Mouse (Mus musculus): ENCODE measurements around the gene Ppme1. TPM values are rescaled to one million over a fixed set of nuclear protein-coding genes. Genes with fewer than 3 reads are reported as not detected.

Gene Ppme1
- 67.9 and 96.9 TPM in 2 replicates for polyA plus RNA-seq (2012; rRNA removed; ENCODE audit: low replicate concordance)

DNA sequence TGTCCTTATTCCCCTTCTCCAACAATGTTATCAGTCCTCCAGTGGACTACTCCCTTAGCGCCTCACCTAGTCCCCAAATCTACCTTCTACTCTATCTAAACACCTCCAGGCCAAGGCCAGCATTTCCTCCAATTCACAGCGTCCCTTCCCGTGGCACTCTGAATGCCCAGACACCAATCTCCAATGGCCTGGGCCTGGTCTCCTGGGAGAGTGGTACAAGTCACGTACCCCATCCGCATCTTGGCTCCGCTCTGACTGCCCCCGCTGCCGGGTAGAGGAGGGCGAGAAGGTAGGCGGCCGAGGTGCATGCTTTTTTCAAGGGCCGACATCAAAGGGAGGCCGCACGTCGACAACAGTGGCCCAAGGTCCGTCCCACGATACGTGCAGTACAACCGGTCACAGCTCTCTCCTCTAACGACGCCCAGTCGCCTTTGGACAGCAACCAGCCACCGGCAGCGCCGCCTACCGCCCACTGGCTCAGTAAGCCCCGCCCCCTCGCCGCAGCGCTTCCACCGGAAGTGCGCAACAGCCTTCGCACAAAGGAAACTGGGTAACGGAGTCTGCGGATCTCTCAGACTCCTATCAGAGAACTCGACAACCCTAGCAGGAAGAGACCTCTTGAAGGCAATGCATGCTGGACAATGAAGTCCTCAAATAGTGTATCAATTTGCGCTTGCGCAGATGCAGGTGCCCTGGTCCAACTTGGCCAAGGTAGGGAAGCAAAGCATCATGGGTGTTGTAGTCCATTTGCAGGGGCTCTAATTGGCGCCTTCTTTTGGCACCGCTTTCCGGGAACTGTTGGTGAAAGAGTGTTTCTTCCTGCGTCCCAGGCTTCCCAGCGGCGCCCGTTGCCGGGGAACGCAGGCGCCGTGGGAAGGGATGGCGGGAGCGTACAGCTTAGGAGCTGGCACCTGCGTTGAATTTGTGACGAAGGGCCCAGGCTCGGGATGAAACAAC is at the start of gene Ppme1, which contains the start of gene C2cd3:
Gene Ppme1 (minus strand): TSS at position 813 of the 957 bp plus-strand sequence.
Gene C2cd3 (plus strand): TSS at position 739 of the 957 bp plus-strand sequence.

DNA sequence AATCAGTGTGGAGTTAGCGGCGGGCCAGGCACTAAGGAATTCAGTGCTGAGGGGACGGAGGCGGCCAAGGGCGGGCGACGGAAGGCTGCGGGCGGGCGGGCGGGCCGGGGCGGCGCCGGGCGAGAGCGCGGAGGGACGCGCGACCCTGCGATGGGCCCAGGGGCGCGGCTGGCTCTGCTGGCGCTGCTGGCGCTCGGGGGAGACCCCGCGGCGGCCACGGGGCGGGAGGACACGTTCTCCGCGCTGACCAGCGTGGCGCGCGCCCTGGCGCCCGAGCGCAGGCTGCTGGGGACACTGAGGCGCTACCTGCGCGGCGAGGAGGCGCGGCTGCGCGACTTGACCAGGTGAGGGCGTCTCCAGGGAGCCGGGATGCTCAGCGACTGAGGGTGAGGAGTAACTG is 86.7 kb downstream of the Ppme1 start, which contains the start of gene P4ha3:
Gene P4ha3 (plus strand): TSS at position 138 of the 400 bp plus-strand sequence.

Other genes starting within 250 kb of the Ppme1 start
- 7.0 and 11.8 TPM in 2 replicates for gene Lipt2, start 213.0 kb downstream of the Ppme1 start, polyA plus RNA-seq (2012; rRNA removed; ENCODE audit: low replicate concordance)
- gene Kcne3, start 195.8 kb downstream of the Ppme1 start, polyA plus RNA-seq (2012; rRNA removed; ENCODE audit: low replicate concordance) = 11.4 and 18.2 TPM in 2 replicates
- gene Pgm2l1, start 144.9 kb downstream of the Ppme1 start, polyA plus RNA-seq (2012; rRNA removed; ENCODE audit: low replicate concordance) = 2.1 and 3.4 TPM in 2 replicates
- 0.85 and 5.2 TPM in 2 replicates for gene P4ha3, start 86.8 kb downstream of the Ppme1 start, polyA plus RNA-seq (2012; rRNA removed; ENCODE audit: low replicate concordance)
- 14.4 and 26.3 TPM in 2 replicates for gene C2cd3, start 74 bp downstream of the Ppme1 start, polyA plus RNA-seq (2012; rRNA removed; ENCODE audit: low replicate concordance)
- 23.2 and 53.9 TPM in 2 replicates for gene Ucp3, start 100.7 kb upstream of the Ppme1 start, polyA plus RNA-seq (2012; rRNA removed; ENCODE audit: low replicate concordance)
- gene Ucp2, start 121.0 kb upstream of the Ppme1 start, polyA plus RNA-seq (2012; rRNA removed; ENCODE audit: low replicate concordance) = 381 and 533 TPM in 2 replicates
- gene Dnajb13, start 142.7 kb upstream of the Ppme1 start, polyA plus RNA-seq (2012; rRNA removed; ENCODE audit: low replicate concordance) = 1.5 and 8.5 TPM in 2 replicates
- 12.3 and 13.0 TPM in 2 replicates for gene Coa4, start 164.8 kb upstream of the Ppme1 start, polyA plus RNA-seq (2012; rRNA removed; ENCODE audit: low replicate concordance)
- gene Rab6a, start 235.1 kb upstream of the Ppme1 start, polyA plus RNA-seq (2012; rRNA removed; ENCODE audit: low replicate concordance) = 22.1 and 30.5 TPM in 2 replicates
- gene Mrpl48, start 236.0 kb upstream of the Ppme1 start, polyA plus RNA-seq (2012; rRNA removed; ENCODE audit: low replicate concordance) = 16.5 and 26.0 TPM in 2 replicates

Measured in subcutaneous adipose tissue, adult 2 months (tissue).